ENCODE assay signal across 19 mouse cellular contexts in the genomic region with DNA sequence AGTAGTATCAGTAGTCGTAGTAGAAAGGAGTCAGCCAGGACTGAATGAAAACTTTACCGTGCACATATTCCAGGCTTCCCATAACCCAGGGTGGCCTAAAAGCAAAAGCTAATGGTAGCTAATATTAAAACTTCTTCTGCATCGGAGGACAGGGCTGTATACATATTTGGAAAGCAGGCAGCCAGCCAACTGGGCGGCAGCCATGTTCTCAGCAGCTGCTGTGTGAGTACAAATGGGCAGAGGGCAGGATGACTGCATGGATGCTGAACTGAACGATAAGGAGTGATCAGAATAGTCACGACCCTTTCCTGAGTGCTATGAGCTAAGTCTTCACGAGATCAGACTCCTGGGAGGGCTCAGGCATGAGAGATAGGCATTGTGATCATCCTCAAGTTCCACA. TPM values are rescaled to one million over a fixed set of nuclear protein-coding genes. Genes with fewer than 3 reads are reported as not detected.
A peak's percentile ranks its signal among the peaks of the same experiment; 100 is the strongest.
DNase-seq lines count a peak whose midpoint lies in the region; ATAC-seq and TF ChIP-seq lines count a peak whose summit lies in the region.
"Had no signal": no experiment of that assay in that cellular context is flagged by ENCODE, and none has a peak within 500 bp of the region (broad histone marks: within the 10 kb centered on the region; RNA-seq: fewer than 3 reads in every experiment).

No protein-coding gene starts in this region.

- DNase-seq in heart, postnatal 0 days (ENCODE audit: low spot score), result peak; percentile 41
- DNase-seq in heart, adult 9 months (ENCODE audit: low spot score in 2 of 2), result no peak
- DNase-seq in lung, embryonic 14.5 days, result peak; percentile 91
- no peak for DNase-seq in lung, postnatal 25 days (ENCODE audit: low spot score)
- peak; percentile 19 for DNase-seq in MEL (ENCODE audit: low read depth, low spot score)
- peak; percentile 28 for DNase-seq in brain, adult 2 months (ENCODE audit: low read depth, low spot score)
- no peak for DNase-seq in thymus, adult 2 months
- DNase-seq: adrenal gland, postnatal 36 days; cerebellum, adult 9-11 months; gastrocnemius, postnatal 25 days; right cerebral cortex, postnatal 4 days had no signal

- no peak overlapping the region for H3K9ac ChIP-seq in heart, postnatal 0 days (replicated peaks; ENCODE audit: low read depth, low read length)
- no peak overlapping the region for H3K9ac ChIP-seq in lung, embryonic 14.5 days
- no peak overlapping the region for H3K9ac ChIP-seq in MEL (ENCODE audit: control insufficient read depth, low read depth, low read length, poor library complexity, severe bottlenecking)
- H3K9ac ChIP-seq: forebrain, embryonic 12.5 days; intestine, embryonic 15.5 days; liver, embryonic 15.5 days had no signal

- H3K4me1 ChIP-seq in heart, postnatal 0 days (ENCODE audit: control insufficient read depth, insufficient read depth), result peaks cover 2% of the 10 kb centered on the region; the same call in 1 of the 2 replicates
- peaks cover 7% of the 10 kb centered on the region for H3K4me1 ChIP-seq in lung, embryonic 14.5 days (ENCODE audit: insufficient read depth)
- peaks cover 9 to 14% of the 10 kb centered on the region in 2 experiments for H3K4me1 ChIP-seq in MEL (ENCODE audit: control insufficient read depth in 1 of 2, insufficient read depth in 2 of 2, low read length in 2 of 2)
- H3K4me1 ChIP-seq in thymus, adult 2 months (replicated peaks; ENCODE audit: control insufficient read depth, insufficient read depth, low read length), result no peaks in the 10 kb centered on the region
- H3K4me1 ChIP-seq: forebrain, embryonic 12.5 days had no signal

- no peaks in the 10 kb centered on the region for H3K79me2 ChIP-seq in MEL (ENCODE audit: control insufficient read depth, insufficient read depth, low read length, poor library complexity)

- H3K9me3 ChIP-seq in heart, postnatal 0 days (replicated peaks; ENCODE audit: control insufficient read depth, low read length), result no peaks in the 10 kb centered on the region
- no peaks in the 10 kb centered on the region for H3K9me3 ChIP-seq in lung, embryonic 14.5 days (ENCODE audit: low read depth, low read length)
- no peaks in the 10 kb centered on the region for H3K9me3 ChIP-seq in MEL (replicated peaks; ENCODE audit: insufficient read depth, low read length)
- H3K9me3 ChIP-seq: forebrain, embryonic 12.5 days; hindbrain, embryonic 10.5 days; intestine, embryonic 15.5 days; liver, embryonic 15.5 days had no signal

- WGBS in heart, postnatal 0 days, result 34% methylated on average over 7 of the region's 7 CpGs
- 48% methylated on average over 7 of the region's 7 CpGs for WGBS in lung, embryonic 14.5 days
- WGBS in thymus, adult 2 months, result 89% methylated on average over 7 of the region's 7 CpGs

- no peak for TF ChIP-seq EP300 in heart, postnatal 0 days (IDR thresholded peaks at IDR 0.05; ENCODE audit: low read depth)
- no peak for TF ChIP-seq EP300 in MEL (IDR thresholded peaks at IDR 0.05; ENCODE audit: low read depth in 1 of 2, low read length in 2 of 2)

- no peak for TF ChIP-seq POLR2A in MEL (IDR thresholded peaks at IDR 0.05; ENCODE audit: control insufficient read depth in 1 of 2, insufficient read depth in 1 of 2, low read depth in 1 of 2, low read length in 2 of 2, poor library complexity in 1 of 2)
- no peak for TF ChIP-seq POLR2A in thymus, adult 2 months (IDR thresholded peaks at IDR 0.05; ENCODE audit: control insufficient read depth, extremely low read depth, insufficient read depth, low read length, poor library complexity)

- no peak overlapping the region for H3K27ac ChIP-seq in heart, postnatal 0 days (ENCODE audit: low read depth)
- H3K27ac ChIP-seq in lung, embryonic 14.5 days (ENCODE audit: low read depth), result no peak overlapping the region
- no peak overlapping the region for H3K27ac ChIP-seq in MEL (ENCODE audit: control insufficient read depth, low read depth, low read length)
- no peak overlapping the region for H3K27ac ChIP-seq in thymus, adult 2 months (ENCODE audit: control insufficient read depth, insufficient read depth, low read length)
- H3K27ac ChIP-seq: forebrain, embryonic 12.5 days; hindbrain, embryonic 10.5 days; intestine, embryonic 15.5 days; layer of hippocampus, adult 2 months; liver, embryonic 15.5 days had no signal

- no peaks in the 10 kb centered on the region for H3K36me3 ChIP-seq in heart, postnatal 0 days (replicated peaks; ENCODE audit: control insufficient read depth, insufficient read depth, low read length)
- no peaks in the 10 kb centered on the region for H3K36me3 ChIP-seq in lung, embryonic 14.5 days (ENCODE audit: insufficient read depth)
- H3K36me3 ChIP-seq in MEL (ENCODE audit: control insufficient read depth in 1 of 2, insufficient read depth in 2 of 2, low read length in 2 of 2), result peaks cover 0 to 10% of the 10 kb centered on the region in 2 experiments; a peak in 2 of 4 replicates
- no peaks in the 10 kb centered on the region for H3K36me3 ChIP-seq in thymus, adult 2 months (ENCODE audit: control insufficient read depth, insufficient read depth, low read length)
- H3K36me3 ChIP-seq: forebrain, embryonic 12.5 days; hindbrain, embryonic 10.5 days; intestine, embryonic 15.5 days; liver, embryonic 15.5 days had no signal

- no peak overlapping the region for H3K4me3 ChIP-seq in heart, postnatal 0 days (ENCODE audit: low read depth, low read length)
- H3K4me3 ChIP-seq in lung, embryonic 14.5 days (ENCODE audit: low read depth, low read length), result no peak overlapping the region
- no peak overlapping the region for H3K4me3 ChIP-seq in MEL (ENCODE audit: control insufficient read depth in 1 of 2, insufficient read depth in 1 of 2, low read depth in 2 of 2, low read length in 2 of 2)
- H3K4me3 ChIP-seq in thymus, adult 2 months (ENCODE audit: control insufficient read depth, insufficient read depth, low read length), result no peak overlapping the region
- H3K4me3 ChIP-seq: forebrain, embryonic 12.5 days; hindbrain, embryonic 10.5 days; intestine, embryonic 15.5 days; layer of hippocampus, adult 2 months; liver, embryonic 15.5 days had no signal

- H3K27me3 ChIP-seq in heart, postnatal 0 days (ENCODE audit: control insufficient read depth, insufficient read depth, low read length), result no peaks in the 10 kb centered on the region
- no peaks in the 10 kb centered on the region for H3K27me3 ChIP-seq in lung, embryonic 14.5 days (ENCODE audit: insufficient read depth, low read length)
- H3K27me3 ChIP-seq in MEL (ENCODE audit: control insufficient read depth in 1 of 2, insufficient read depth in 2 of 2, low read length in 2 of 2), result no peaks in the 10 kb centered on the region
- H3K27me3 ChIP-seq in thymus, adult 2 months (ENCODE audit: control insufficient read depth, insufficient read depth, low read length), result no peaks in the 10 kb centered on the region; the same call in 1 of the 2 replicates
- H3K27me3 ChIP-seq: forebrain, embryonic 12.5 days; intestine, embryonic 15.5 days had no signal

- ATAC-seq in heart, postnatal 0 days (ENCODE audit: insufficient read depth, low read depth), result peak; percentile 74
- peak; percentile 83 for ATAC-seq in lung, embryonic 14.5 days (ENCODE audit: insufficient read depth)
- ATAC-seq: intestine, embryonic 15.5 days had no signal

- no peak overlapping the region for H3K4me2 ChIP-seq in heart, postnatal 0 days (ENCODE audit: low read depth, low read length)
- H3K4me2 ChIP-seq in lung, embryonic 14.5 days, result no peak overlapping the region
- H3K4me2 ChIP-seq: forebrain, embryonic 12.5 days; intestine, embryonic 15.5 days; liver, embryonic 15.5 days had no signal

- TF ChIP-seq RAD21 in MEL (IDR thresholded peaks at IDR 0.05; ENCODE audit: low read depth, low read length), result no peak

- TF ChIP-seq CTCF in heart, postnatal 0 days (IDR thresholded peaks at IDR 0.05; ENCODE audit: low read depth), result no peak
- TF ChIP-seq CTCF in lung, embryonic 14.5 days (IDR thresholded peaks at IDR 0.05; ENCODE audit: low read depth), result no peak
- no peak for TF ChIP-seq CTCF in MEL (IDR thresholded peaks at IDR 0.05 in 2 of 3, conservative IDR thresholded peaks at IDR 0.05 in 1 of 3; ENCODE audit: control insufficient read depth in 1 of 3, insufficient read depth in 1 of 3, low read depth in 2 of 3, low read length in 3 of 3, poor library complexity in 1 of 3, severe bottlenecking in 1 of 3)
- TF ChIP-seq CTCF in thymus, adult 2 months (IDR thresholded peaks at IDR 0.05; ENCODE audit: borderline replicate concordance, control insufficient read depth, extremely low read depth, insufficient read depth, low read length, poor library complexity), result no peak

RNA-seq across cellular contexts. Expression of gene Plekhd1, which starts 8.9 kb away (rescaled TPM):
- total RNA-seq in heart, postnatal 0 days (2014; rRNA removed; ENCODE audit: low replicate concordance), result 2.3 TPM in 1 of 2 replicates, not detected in the other
- polyA plus RNA-seq in heart, postnatal 0 days (2015; fragmentation: Nextera tagmentation; extraction: Ambion mirVana), result 0.18 and 0.19 TPM in 2 replicates
- polyA plus RNA-seq in lung, embryonic 14.5 days (2014; fragmentation: Nextera tagmentation; extraction: Ambion mirVana), result 2.7 and 4.6 TPM in 2 replicates
- total RNA-seq in MEL (2012; rRNA removed), result not detected in 2 replicates
- under 1 TPM in 1 of 2 experiments, not detected in 1; 0.04 TPM for polyA plus RNA-seq in MEL (2012; ENCODE audit: insufficient read depth in 1 of 2, insufficient read length in 2 of 2, low read depth in 1 of 2, low replicate concordance in 2 of 2, missing spikeins in 1 of 2)
- polyA plus RNA-seq in thymus, adult 2 months (2012; rRNA removed), result 0.18 and 0.20 TPM in 2 replicates
- total RNA-seq: adrenal gland, postnatal 36 days; gastrocnemius, postnatal 25 days; neutrophil, adult 5-6 weeks had no signal
- polyA plus RNA-seq: limb, embryonic 11.5 days had no signal

RNA-seq across cellular contexts. Expression of gene Erh, which starts 57.2 kb away (rescaled TPM):
- 46.4 and 54.3 TPM in 2 replicates for total RNA-seq in heart, postnatal 0 days (2014; rRNA removed; ENCODE audit: low replicate concordance)
- polyA plus RNA-seq in heart, postnatal 0 days (2015; fragmentation: Nextera tagmentation; extraction: Ambion mirVana), result 107 and 128 TPM in 2 replicates
- 357 and 369 TPM in 2 replicates for polyA plus RNA-seq in lung, embryonic 14.5 days (2014; fragmentation: Nextera tagmentation; extraction: Ambion mirVana)
- total RNA-seq in MEL (2012; rRNA removed), result 343 and 401 TPM in 2 replicates
- polyA plus RNA-seq in MEL (2012; ENCODE audit: insufficient read depth in 1 of 2, insufficient read length in 2 of 2, low read depth in 1 of 2, low replicate concordance in 2 of 2, missing spikeins in 1 of 2), result 100 to 1,000 TPM in 1 of 2 experiments, not detected in 1; 299 TPM
- 49.6 and 54.4 TPM in 2 replicates for polyA plus RNA-seq in thymus, adult 2 months (2012; rRNA removed)

RNA-seq across cellular contexts. Expression of gene Slc39a9, which starts 57.6 kb away (rescaled TPM):
- 15.6 and 24.8 TPM in 2 replicates for total RNA-seq in heart, postnatal 0 days (2014; rRNA removed; ENCODE audit: low replicate concordance)
- 10.3 and 11.4 TPM in 2 replicates for polyA plus RNA-seq in heart, postnatal 0 days (2015; fragmentation: Nextera tagmentation; extraction: Ambion mirVana)
- polyA plus RNA-seq in lung, embryonic 14.5 days (2014; fragmentation: Nextera tagmentation; extraction: Ambion mirVana), result 33.9 and 38.2 TPM in 2 replicates
- total RNA-seq in MEL (2012; rRNA removed), result 12.3 and 13.1 TPM in 2 replicates
- polyA plus RNA-seq in MEL (2012; ENCODE audit: insufficient read depth in 1 of 2, insufficient read length in 2 of 2, low read depth in 1 of 2, low replicate concordance in 2 of 2, missing spikeins in 1 of 2), result 10 to 100 TPM in 1 of 2 experiments, not detected in 1; 34.4 TPM
- 55.7 and 58.2 TPM in 2 replicates for polyA plus RNA-seq in thymus, adult 2 months (2012; rRNA removed)

RNA-seq across cellular contexts. Expression of gene Ccdc177, which starts 59.2 kb away (rescaled TPM):
- 0.31 TPM in 1 of 2 replicates, not detected in the other for total RNA-seq in heart, postnatal 0 days (2014; rRNA removed; ENCODE audit: low replicate concordance)
- not detected in 2 replicates for polyA plus RNA-seq in heart, postnatal 0 days (2015; fragmentation: Nextera tagmentation; extraction: Ambion mirVana)
- polyA plus RNA-seq in lung, embryonic 14.5 days (2014; fragmentation: Nextera tagmentation; extraction: Ambion mirVana), result 0.04 and 0.11 TPM in 2 replicates
- not detected in 2 replicates for total RNA-seq in MEL (2012; rRNA removed)
- polyA plus RNA-seq in MEL (2012; ENCODE audit: insufficient read depth in 1 of 2, insufficient read length in 2 of 2, low read depth in 1 of 2, low replicate concordance in 2 of 2, missing spikeins in 1 of 2), result not detected
- not detected in 2 replicates for polyA plus RNA-seq in thymus, adult 2 months (2012; rRNA removed)
- total RNA-seq: adrenal gland, postnatal 36 days; gastrocnemius, postnatal 25 days; neutrophil, adult 5-6 weeks had no signal
- polyA plus RNA-seq: C2C12; liver, embryonic 15.5 days had no signal

Comparison
In these comparisons a context has a peak if more than half of its experiments do, and no peak if none do; other contexts are left out.
1. DNase-seq: peak in heart, postnatal 0 days (single experiment), lung, embryonic 14.5 days (single experiment), MEL (single experiment) and brain, adult 2 months (single experiment); none in heart, adult 9 months (0 of 2), lung, postnatal 25 days (single experiment) and thymus, adult 2 months (single experiment).